In the genomic region with DNA sequence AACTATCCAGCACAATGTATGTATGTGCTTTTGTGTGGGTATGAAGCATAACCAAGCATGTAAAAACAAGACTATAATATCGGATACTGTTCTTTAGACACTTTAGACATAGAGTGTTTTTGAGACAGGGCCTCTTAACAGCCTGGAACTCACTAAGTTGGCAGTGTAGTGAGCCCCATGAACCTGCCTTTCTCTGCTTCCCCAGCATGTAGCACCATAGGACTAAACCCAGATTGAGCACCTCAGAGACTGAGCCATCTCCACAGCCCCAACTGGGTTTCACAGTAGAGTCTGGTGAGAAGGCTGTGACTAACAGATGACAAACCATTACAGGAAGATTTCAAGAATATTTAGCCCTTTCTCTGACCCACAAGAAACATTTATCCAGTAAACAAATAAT, we compare ENCODE assay signal across 16 mouse cellular contexts.
"Had no signal": no experiment of that assay in that cellular context is flagged by ENCODE, and none has a peak within 500 bp of the region (broad histone marks: within the 10 kb centered on the region; RNA-seq: fewer than 3 reads in every experiment).

No protein-coding gene starts in this region.

- DNase-seq: retina, postnatal 1 day; right cerebral cortex, adult 18-20 months; right cerebral cortex, postnatal 14 days; right cerebral cortex, postnatal 25 days; right cerebral cortex, postnatal 4 days; spleen, adult 18-20 months; thymus, adult 18-20 months; thymus, adult 2 months; thymus, postnatal 14 days; thymus, postnatal 25 days; thymus, postnatal 36 days; thymus, postnatal 4 days had no signal

- H3K4me2 ChIP-seq: neural tube, embryonic 13.5 days; neural tube, embryonic 15.5 days; stomach, embryonic 15.5 days had no signal

- H3K27me3 ChIP-seq: neural tube, embryonic 13.5 days; neural tube, embryonic 15.5 days; stomach, embryonic 15.5 days had no signal

- H3K4me3 ChIP-seq: neural tube, embryonic 13.5 days; neural tube, embryonic 15.5 days; stomach, embryonic 15.5 days had no signal

- H3K36me3 ChIP-seq: neural tube, embryonic 13.5 days; neural tube, embryonic 15.5 days; stomach, embryonic 15.5 days had no signal

- H3K4me1 ChIP-seq: stomach, embryonic 15.5 days had no signal

- H3K9me3 ChIP-seq: neural tube, embryonic 13.5 days; neural tube, embryonic 15.5 days; stomach, embryonic 15.5 days had no signal

- H3K27ac ChIP-seq: neural tube, embryonic 13.5 days; neural tube, embryonic 15.5 days; stomach, embryonic 15.5 days; stomach, postnatal 0 days had no signal

- H3K9ac ChIP-seq: neural tube, embryonic 13.5 days; neural tube, embryonic 15.5 days; stomach, embryonic 15.5 days had no signal
